Mouse (Mus musculus) layer of hippocampus, postnatal 25 days (tissue): Measurements from ENCODE around the gene Slc2a3. TPM values are rescaled to one million over a fixed set of nuclear protein-coding genes. Genes with fewer than 3 reads are reported as not detected.
"Not testable (repeated sequence)": the region's sequence is repeated elsewhere in the genome, so short reads cannot be mapped to it uniquely, and the experiment has no call there.

Experiments used
- DNase-seq, 2 experiments: peaks; one replicate each; pipeline ENCODE4 v3.0.0; 2022; ENCODE audit warnings: mixed read lengths in 2 of 2, low spot score in 1 of 2; ENCODE audit errors: extremely low spot score in 1 of 2
- total RNA-seq, 2 experiments: library from RNA; stranded (reverse); gene quantifications; 2 replicates each; pipeline ENCODE4 v1.2.3; 2021

Gene Slc2a3
- total RNA-seq, 2 experiments from 2014 or later: 115 to 119 TPM

GRCm38 (mm10) chr6:122810615-122811279, 9.3 kb upstream of the Slc2a3 start:
- DNase-seq: peak; percentile 84 to 85

GRCm38 (mm10) chr6:122810022-122810614, 8.7 kb upstream of the Slc2a3 start:
- DNase-seq: no peak

GRCm38 (mm10) chr6:122804418-122804817, 3.0 kb upstream of the Slc2a3 start:
- DNase-seq: peak in 1 of 2 experiments; percentile 86

GRCm38 (mm10) chr6:122801801-122802514, 518 bp upstream of the Slc2a3 start:
- DNase-seq: peak in 1 of 2 experiments; percentile 37

- peak in 1 of 2 experiments; percentile 32 for DNase-seq
Measured at GRCm38 (mm10) chr6:122800640-122801300, 670 bp downstream of the Slc2a3 start.

GRCm38 (mm10) chr6:122795254-122795935, 6.0 kb downstream of the Slc2a3 start:
- no peak for DNase-seq

GRCm38 (mm10) chr6:122786275-122786674, 15.2 kb downstream of the Slc2a3 start:
- DNase-seq: peak in 1 of 2 experiments; percentile 71

GRCm38 (mm10) chr6:122784866-122785265, 16.6 kb downstream of the Slc2a3 start:
- DNase-seq: no peak

GRCm38 (mm10) chr6:122782164-122782563, 19.3 kb downstream of the Slc2a3 start:
- no peak for DNase-seq

- no peak for DNase-seq
Measured at GRCm38 (mm10) chr6:122781167-122781566, 20.3 kb downstream of the Slc2a3 start.

GRCm38 (mm10) chr6:122779916-122780315, 21.5 kb downstream of the Slc2a3 start:
- no peak for DNase-seq

- DNase-seq: no peak
Measured at GRCm38 (mm10) chr6:122776040-122776439, 25.4 kb downstream of the Slc2a3 start.

- DNase-seq: no peak
Measured at GRCm38 (mm10) chr6:122774345-122774744, 27.1 kb downstream of the Slc2a3 start.

- no peak for DNase-seq
Measured at GRCm38 (mm10) chr6:122772701-122773100, 28.7 kb downstream of the Slc2a3 start.

- DNase-seq: no peak
Measured at GRCm38 (mm10) chr6:122770760-122771315, 30.6 kb downstream of the Slc2a3 start.

GRCm38 (mm10) chr6:122769771-122770759, 31.4 kb downstream of the Slc2a3 start:
- no peak for DNase-seq

- no peak for DNase-seq
Measured at GRCm38 (mm10) chr6:122768256-122768655, 33.2 kb downstream of the Slc2a3 start.

- not testable (repeated sequence) for DNase-seq
Measured at GRCm38 (mm10) chr6:122767012-122767411, 34.4 kb downstream of the Slc2a3 start.
